24 mouse cellular contexts compared by ENCODE assay signal in the genomic region with DNA sequence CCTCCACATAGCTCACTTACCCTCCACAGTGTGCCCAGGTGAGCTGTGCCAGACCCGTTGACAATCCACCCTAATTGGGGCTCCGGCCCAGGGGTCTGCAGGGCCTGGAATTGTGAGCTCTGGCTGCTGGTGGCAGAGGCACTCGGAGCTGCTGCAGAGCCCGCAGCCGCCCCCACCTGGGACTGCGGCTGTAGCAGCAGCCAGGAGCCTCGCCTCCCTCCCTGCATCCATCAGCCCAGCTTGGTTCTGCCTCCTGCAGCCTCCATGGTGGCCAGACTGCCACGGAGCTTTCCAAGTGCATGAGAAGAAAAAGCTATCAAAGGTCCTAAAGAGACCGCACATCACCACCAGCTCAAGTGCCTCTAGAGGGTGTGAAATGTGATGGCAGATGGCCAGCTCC.
A peak's percentile ranks its signal among the peaks of the same experiment; 100 is the strongest.
DNase-seq lines count a peak whose midpoint lies in the region; ATAC-seq and TF ChIP-seq lines count a peak whose summit lies in the region.
"Had no signal": no experiment of that assay in that cellular context is flagged by ENCODE, and none has a peak within 500 bp of the region (broad histone marks: within the 10 kb centered on the region; RNA-seq: fewer than 3 reads in every experiment).

No protein-coding gene starts in this region.

- H3K4me3 ChIP-seq in hindbrain, embryonic 13.5 days: no peak overlapping the region
- no peak overlapping the region for H3K4me3 ChIP-seq in hindbrain, embryonic 10.5 days
- no peak overlapping the region for H3K4me3 ChIP-seq in cortical plate, adult 2 months (ENCODE audit: insufficient read depth, low read length)
- H3K4me3 ChIP-seq in intestine, embryonic 16.5 days (ENCODE audit: low read length): no peak overlapping the region
- H3K4me3 ChIP-seq in lung, postnatal 0 days (ENCODE audit: low read depth, low read length): no peak overlapping the region
- H3K4me3 ChIP-seq: forebrain, embryonic 15.5 days; gastrocnemius, adult 2 months; heart, embryonic 15.5 days; hindbrain, embryonic 15.5 days had no signal

- H3K9me3 ChIP-seq in hindbrain, embryonic 13.5 days: no peaks in the 10 kb centered on the region
- H3K9me3 ChIP-seq in hindbrain, embryonic 10.5 days: no peaks in the 10 kb centered on the region
- no peaks in the 10 kb centered on the region for H3K9me3 ChIP-seq in intestine, embryonic 16.5 days (ENCODE audit: control insufficient read depth, low read length)
- H3K9me3 ChIP-seq in lung, postnatal 0 days (ENCODE audit: low read length): no peaks in the 10 kb centered on the region
- H3K9me3 ChIP-seq: forebrain, embryonic 15.5 days; heart, embryonic 15.5 days; hindbrain, embryonic 15.5 days had no signal

- peaks cover 20% of the 10 kb centered on the region for H3K4me1 ChIP-seq in hindbrain, embryonic 13.5 days (replicated peaks)
- H3K4me1 ChIP-seq in hindbrain, embryonic 10.5 days (replicated peaks): peaks cover 29% of the 10 kb centered on the region
- H3K4me1 ChIP-seq in cortical plate, adult 2 months (ENCODE audit: control insufficient read depth, insufficient read depth, low read length): peaks cover 22% of the 10 kb centered on the region
- no peaks in the 10 kb centered on the region for H3K4me1 ChIP-seq in intestine, embryonic 16.5 days (ENCODE audit: control insufficient read depth, insufficient read depth, low read length)
- H3K4me1 ChIP-seq in lung, postnatal 0 days (ENCODE audit: insufficient read depth, low read depth, low read length): no peaks in the 10 kb centered on the region
- H3K4me1 ChIP-seq: heart, embryonic 15.5 days had no signal

- H3K27ac ChIP-seq in hindbrain, embryonic 13.5 days: no peak overlapping the region
- no peak overlapping the region for H3K27ac ChIP-seq in hindbrain, embryonic 10.5 days
- peak overlapping the region; percentile 87 for H3K27ac ChIP-seq in cortical plate, adult 2 months (ENCODE audit: insufficient read depth, low read length)
- H3K27ac ChIP-seq in intestine, embryonic 16.5 days (ENCODE audit: low read length): no peak overlapping the region
- H3K27ac ChIP-seq in lung, postnatal 0 days (ENCODE audit: low read length): no peak overlapping the region
- H3K27ac ChIP-seq: forebrain, embryonic 15.5 days; gastrocnemius, adult 2 months; heart, embryonic 15.5 days; hindbrain, embryonic 15.5 days had no signal

- H3K27me3 ChIP-seq in hindbrain, embryonic 13.5 days: no peaks in the 10 kb centered on the region
- H3K27me3 ChIP-seq in hindbrain, embryonic 10.5 days (ENCODE audit: insufficient read depth, poor library complexity, severe bottlenecking): peaks cover 3% of the 10 kb centered on the region; the same call in 1 of the 2 replicates
- H3K27me3 ChIP-seq in intestine, embryonic 16.5 days (replicated peaks; ENCODE audit: control insufficient read depth, insufficient read depth, low read length): no peaks in the 10 kb centered on the region
- no peaks in the 10 kb centered on the region for H3K27me3 ChIP-seq in lung, postnatal 0 days (replicated peaks; ENCODE audit: insufficient read depth, low read length)
- H3K27me3 ChIP-seq: forebrain, embryonic 15.5 days; hindbrain, embryonic 15.5 days had no signal

- ATAC-seq in hindbrain, embryonic 13.5 days (ENCODE audit: low FRiP score): no peak
- ATAC-seq in intestine, embryonic 16.5 days: no peak
- ATAC-seq in lung, postnatal 0 days: no peak
- ATAC-seq: CD4-positive, CD25-positive, alpha-beta regulatory T cell, adult 4 months; forebrain, embryonic 15.5 days had no signal

- no peak for TF ChIP-seq CTCF in cortical plate, adult 2 months (IDR thresholded peaks at IDR 0.05; ENCODE audit: extremely low read depth, insufficient read depth, low read length)
- TF ChIP-seq CTCF in lung, postnatal 0 days (IDR thresholded peaks at IDR 0.05): no peak

- no peak for DNase-seq in hindbrain, embryonic 10.5 days (ENCODE audit: low spot score)
- peak; percentile 64 for DNase-seq in right cerebral cortex, adult 18-20 months
- DNase-seq in right cerebral cortex, postnatal 10 days (ENCODE audit: low spot score in 2 of 2): no peak
- DNase-seq in brain, adult 2 months (ENCODE audit: low read depth, low spot score): peak; percentile 57
- DNase-seq in lung, postnatal 0 days (ENCODE audit: low spot score): no peak
- DNase-seq: adrenal gland, adult 2 months; adrenal gland, postnatal 14 days; cerebellum, adult 11-12 months; cerebellum, adult 8-10 months; cerebellum, postnatal 10 days; cerebellum, postnatal 36 days; gastrocnemius, adult 2 months; gastrocnemius, postnatal 14 days; heart, adult 11 months; heart, postnatal 10 days; heart, postnatal 36 days had no signal

- TF ChIP-seq EP300 in lung, postnatal 0 days (IDR thresholded peaks at IDR 0.05): no peak

- peak overlapping the region; percentile 13; the same call in 1 of the 2 replicates for H3K9ac ChIP-seq in hindbrain, embryonic 13.5 days
- no peak overlapping the region for H3K9ac ChIP-seq in intestine, embryonic 16.5 days (ENCODE audit: low read depth, low read length)
- no peak overlapping the region for H3K9ac ChIP-seq in lung, postnatal 0 days (replicated peaks; ENCODE audit: low read depth)
- H3K9ac ChIP-seq: forebrain, embryonic 15.5 days; heart, embryonic 15.5 days; hindbrain, embryonic 15.5 days had no signal

- TF ChIP-seq POLR2A in cortical plate, adult 2 months (IDR thresholded peaks at IDR 0.05; ENCODE audit: extremely low read depth, insufficient read depth, low read length): no peak

- no peak overlapping the region for H3K4me2 ChIP-seq in hindbrain, embryonic 13.5 days
- H3K4me2 ChIP-seq in intestine, embryonic 16.5 days (ENCODE audit: low read depth, low read length): no peak overlapping the region
- H3K4me2 ChIP-seq in lung, postnatal 0 days (replicated peaks; ENCODE audit: low read depth, low read length): no peak overlapping the region
- H3K4me2 ChIP-seq: forebrain, embryonic 15.5 days; heart, embryonic 11.5 days; heart, embryonic 15.5 days; hindbrain, embryonic 15.5 days had no signal

- no peaks in the 10 kb centered on the region for H3K36me3 ChIP-seq in hindbrain, embryonic 13.5 days
- H3K36me3 ChIP-seq in hindbrain, embryonic 10.5 days: no peaks in the 10 kb centered on the region
- no peaks in the 10 kb centered on the region for H3K36me3 ChIP-seq in intestine, embryonic 16.5 days (ENCODE audit: control insufficient read depth, insufficient read depth, low read length)
- no peaks in the 10 kb centered on the region for H3K36me3 ChIP-seq in lung, postnatal 0 days (ENCODE audit: insufficient read depth, low read length)
- H3K36me3 ChIP-seq: forebrain, embryonic 15.5 days; heart, embryonic 15.5 days; hindbrain, embryonic 15.5 days had no signal

- 69% methylated on average over 9 of the region's 9 CpGs for WGBS in hindbrain, embryonic 13.5 days
- WGBS in hindbrain, embryonic 10.5 days: 53% methylated on average over 9 of the region's 9 CpGs
- WGBS in intestine, embryonic 16.5 days: 50% methylated on average over 9 of the region's 9 CpGs
- 50% methylated on average over 9 of the region's 9 CpGs for WGBS in lung, postnatal 0 days

Comparison
In these comparisons a context has a peak if more than half of its experiments do, and no peak if none do; other contexts are left out.
1. DNase-seq: peak in right cerebral cortex, adult 18-20 months (single experiment) and brain, adult 2 months (single experiment); none in hindbrain, embryonic 10.5 days (single experiment), right cerebral cortex, postnatal 10 days (0 of 2) and lung, postnatal 0 days (single experiment).